Mouse (Mus musculus) MEL (cell line): ENCODE results near the gene Sept6.

Experiments used
- USF1 ChIP-seq: IDR thresholded peaks from 2 replicates; pipeline ENCODE4 v1.6.1; 2014; ENCODE audit warnings: low read depth, mild to moderate bottlenecking, inconsistent platforms, low read length, improper control_type of control experiment, moderate library complexity
- ZC3H11A ChIP-seq: IDR thresholded peaks from 2 replicates; pipeline ENCODE4 v1.6.1; 2012; ENCODE audit warnings: low read depth, mild to moderate bottlenecking, inconsistent platforms, low read length, improper control_type of control experiment

- TF ChIP-seq USF1: peak; percentile 35; the same call in 1 of the 2 replicates
- TF ChIP-seq ZC3H11A: no peak
Measured at GRCm38 (mm10) chrX:36977863-36978262, 13.7 kb downstream of the Sept6 start.
